Mouse (Mus musculus) mouse embryonic stem cell (cell line): ENCODE results near the gene Syce1l.

ENCODE experiments used
- in situ Hi-C, 2 experiments: fragments of 300-500 bp; cut with MboI; formaldehyde crosslinking; loops; 1 replicate in 1 of 2; 3 replicates in 1 of 2; pipeline ENCODE4 v1.14.3; 2019 to 2020; ENCODE audit warnings: low sequenced_read_pairs in 2 of 2, low pct_unique_long_range_greater_than_20kb in 1 of 2, mixed read lengths in 1 of 2; ENCODE audit not compliant: unreplicated experiment in 1 of 2

Gene Syce1l

GRCm38 (mm10) chr8:113642926-113643325 is at the start of gene Syce1l:
Gene Syce1l, plus strand, starts transcription at chr8:113643213.
- in situ Hi-C loops, result no loop called here

GRCm38 (mm10) chr8:113598401-113598800 is 44.6 kb upstream of the Syce1l start:
- in situ Hi-C loops, result loop anchor here in 1 of 2 experiments (25.0 kb wide), 1 partner anchor 486 kb away; no protein-coding TSS in a partner anchor

- in situ Hi-C loops, result no loop called here
Observed at GRCm38 (mm10) chr8:113632634-113633033, 10.4 kb upstream of the Syce1l start.

- in situ Hi-C loops, result no loop called here
Observed at GRCm38 (mm10) chr8:113634161-113634560, 8.9 kb upstream of the Syce1l start.

- in situ Hi-C loops, result no loop called here
Observed at GRCm38 (mm10) chr8:113634670-113635591, 8.1 kb upstream of the Syce1l start, which contains the start of gene Mon1b. Gene Mon1b, plus strand, starts transcription at chr8:113635587.

GRCm38 (mm10) chr8:113635592-113636279 is 7.3 kb upstream of the Syce1l start:
- in situ Hi-C loops, result no loop called here

GRCm38 (mm10) chr8:113636280-113636628 is 6.8 kb upstream of the Syce1l start:
- in situ Hi-C loops, result no loop called here

- in situ Hi-C loops, result no loop called here
Observed at GRCm38 (mm10) chr8:113640357-113640756, 2.7 kb upstream of the Syce1l start.

- in situ Hi-C loops, result no loop called here
Observed at GRCm38 (mm10) chr8:113643479-113644210, 632 bp downstream of the Syce1l start.

- in situ Hi-C loops, result no loop called here
Observed at GRCm38 (mm10) chr8:113645220-113645619, 2.2 kb downstream of the Syce1l start.

- in situ Hi-C loops, result loop anchor here (25.0 kb wide), 2 partner anchors 335 to 760 kb away; partner anchors contain the start of gene Clec3a (in 1 of the 2)
Observed at GRCm38 (mm10) chr8:113652450-113652849, 9.4 kb downstream of the Syce1l start.

GRCm38 (mm10) chr8:113653151-113653550 is 10.1 kb downstream of the Syce1l start:
- in situ Hi-C loops, result loop anchor here (25.0 kb wide), 2 partner anchors 334 to 759 kb away; partner anchors contain the start of gene Clec3a (in 1 of the 2)

- in situ Hi-C loops, result loop anchor here (25.0 kb wide), 2 partner anchors 331 to 756 kb away; partner anchors contain the start of gene Clec3a (in 1 of the 2)
Observed at GRCm38 (mm10) chr8:113656154-113656553, 13.1 kb downstream of the Syce1l start.

- in situ Hi-C loops, result loop anchor here (25.0 kb wide), 2 partner anchors 331 to 756 kb away; partner anchors contain the start of gene Clec3a (in 1 of the 2)
Observed at GRCm38 (mm10) chr8:113656681-113657298, 13.8 kb downstream of the Syce1l start.

- in situ Hi-C loops, result loop anchor here (25.0 kb wide), 2 partner anchors 327 to 752 kb away; partner anchors contain the start of gene Clec3a (in 1 of the 2)
Observed at GRCm38 (mm10) chr8:113660128-113660527, 17.1 kb downstream of the Syce1l start.

GRCm38 (mm10) chr8:113664544-113664943 is 21.5 kb downstream of the Syce1l start:
- in situ Hi-C loops, result loop anchor here (25.0 kb wide), 2 partner anchors 323 to 748 kb away; partner anchors contain the start of gene Clec3a (in 1 of the 2)

- in situ Hi-C loops, result loop anchor here (25.0 kb wide), 2 partner anchors 322 to 747 kb away; partner anchors contain the start of gene Clec3a (in 1 of the 2)
Observed at GRCm38 (mm10) chr8:113665036-113665435, 22.0 kb downstream of the Syce1l start.

- in situ Hi-C loops, result loop anchor here (25.0 kb wide), 2 partner anchors 321 to 746 kb away; partner anchors contain the start of gene Clec3a (in 1 of the 2)
Observed at GRCm38 (mm10) chr8:113665951-113666350, 22.9 kb downstream of the Syce1l start.
